Mouse (Mus musculus) embryo, embryonic 10.5 days (tissue): ENCODE measurements at regions not wholly inside any gene's neighbourhood (a gene's known extent, or its start where the extent isn't known, plus 50 kb on each side); places are given as distances from the start of the nearest gene placed in this dataset.

Experiments
- DNase-seq: peaks from one replicate; pipeline ENCODE4 v3.0.0-alpha.2; 2015; ENCODE audit warnings: low spot score

DNA sequence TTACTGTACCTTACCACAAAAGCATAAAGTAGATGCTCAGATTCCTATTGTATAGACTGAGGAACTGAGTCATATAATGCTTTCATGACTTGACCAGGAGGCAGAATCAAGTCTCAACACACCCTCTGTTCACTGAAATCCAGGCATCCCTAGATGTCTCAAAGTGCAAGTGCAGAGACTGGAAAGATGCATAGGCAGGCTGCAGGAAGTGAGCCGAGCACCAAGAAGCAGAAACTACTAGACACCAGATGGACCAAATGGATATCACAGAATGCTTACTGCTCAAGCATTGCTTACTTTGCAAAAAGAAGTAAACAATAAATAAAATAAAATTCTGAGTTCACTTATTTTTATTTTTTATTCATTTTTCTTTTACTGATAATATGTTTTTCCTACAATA, 143.0 kb upstream of the Cpeb2 start:
- no peak for DNase-seq

DNA sequence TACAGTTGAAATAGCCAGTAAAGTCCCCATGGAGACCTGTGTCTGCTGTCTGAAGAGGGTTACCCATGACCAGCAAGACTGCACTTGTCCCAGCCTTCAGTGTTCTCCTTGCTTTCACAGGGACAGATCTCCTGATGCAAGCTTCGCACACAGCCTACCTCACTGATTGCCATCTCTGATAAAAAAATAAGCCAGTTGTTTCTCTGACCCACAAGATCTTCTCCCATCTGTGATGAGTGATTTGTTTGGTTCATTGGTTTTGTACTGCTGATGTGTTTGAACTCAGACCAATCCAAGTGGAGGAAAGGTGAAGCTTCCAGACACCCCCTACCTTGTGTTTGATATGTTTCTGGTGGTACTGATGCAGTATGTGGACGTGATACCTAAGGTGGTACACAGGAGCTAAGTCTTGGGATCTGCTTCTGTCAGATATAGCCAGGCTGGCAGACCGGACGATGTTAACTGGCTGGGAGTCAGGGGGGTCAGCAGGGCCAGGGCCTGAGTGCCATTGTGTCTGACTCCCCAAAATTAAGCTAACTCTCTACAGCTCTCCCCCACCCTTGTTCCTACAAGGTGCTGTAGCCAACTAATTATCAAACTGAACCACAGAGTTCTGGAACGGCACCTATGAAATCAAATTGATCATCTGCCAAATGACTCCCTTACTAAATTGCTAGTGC, 139.2 kb upstream of the Cpeb2 start:
- no peak for DNase-seq

- DNase-seq = peak; percentile 27
These were observed 138.6 kb upstream of the Cpeb2 start for GRCm38 (mm10) chr5:43094329-43094898.

DNA sequence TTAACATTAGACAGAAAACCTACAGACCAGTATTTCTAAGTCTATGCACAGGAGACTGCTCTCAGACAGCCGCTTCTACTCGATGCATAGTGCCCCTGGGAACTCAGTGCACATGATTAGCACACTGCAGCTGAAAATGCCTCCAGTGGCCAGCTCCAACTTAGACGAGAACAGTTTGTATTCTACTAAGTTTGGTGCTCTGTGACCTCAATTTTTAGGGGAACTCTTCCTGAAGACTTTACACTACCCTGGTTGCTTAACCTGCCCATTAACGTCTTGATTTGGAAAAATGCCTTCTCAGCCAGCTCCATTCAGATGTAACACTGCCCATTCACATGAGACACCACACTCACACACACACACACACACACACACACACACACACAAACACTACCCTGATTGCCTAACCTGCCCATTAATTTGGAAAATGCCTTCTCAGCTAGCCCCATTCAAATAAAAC, 130.9 kb upstream of the Cpeb2 start:
- peak; percentile 8 for DNase-seq

GRCm38 (mm10) chr5:43102590-43102989, 130.4 kb upstream of the Cpeb2 start:
- DNase-seq = no peak

DNA sequence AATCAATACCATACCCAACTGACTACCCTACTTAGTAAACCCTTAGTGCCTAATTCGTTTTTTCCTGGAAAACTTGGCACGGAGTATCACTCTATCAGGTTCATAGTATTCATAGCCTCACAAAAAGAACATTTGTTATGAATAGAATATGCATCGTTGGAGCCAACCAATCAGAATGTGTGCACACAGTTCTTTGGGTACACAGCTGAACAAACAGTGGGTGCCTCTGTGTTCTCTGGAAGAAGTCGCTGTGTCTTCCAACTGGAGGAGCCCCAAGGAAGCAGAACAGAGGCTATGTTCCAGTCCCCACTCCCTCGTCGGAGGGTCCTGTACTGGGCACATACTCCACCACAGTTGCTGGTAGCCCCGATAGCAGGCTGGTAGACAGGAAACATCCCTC, 129.2 kb upstream of the Cpeb2 start:
- no peak for DNase-seq

- no peak for DNase-seq
These were observed 127.4 kb upstream of the Cpeb2 start for GRCm38 (mm10) chr5:43105528-43105927.

- DNase-seq = no peak
These were observed 125.3 kb upstream of the Cpeb2 start for GRCm38 (mm10) chr5:43107436-43108259.

DNA sequence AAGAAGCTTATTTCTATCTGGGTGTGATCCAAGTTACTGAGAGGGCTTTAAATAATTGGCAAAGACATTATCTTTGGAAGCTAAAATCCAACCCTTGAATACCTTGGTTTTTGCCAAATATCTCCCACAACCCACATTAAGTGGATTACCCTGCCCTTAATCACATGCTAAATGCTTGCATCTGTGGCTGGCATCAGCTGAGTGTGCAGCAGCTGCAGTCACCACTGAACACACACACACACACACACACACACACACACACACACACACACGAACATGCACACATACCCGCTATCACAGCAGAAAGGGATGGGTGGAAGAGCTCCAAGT, 124.7 kb upstream of the Cpeb2 start:
- no peak for DNase-seq

DNA sequence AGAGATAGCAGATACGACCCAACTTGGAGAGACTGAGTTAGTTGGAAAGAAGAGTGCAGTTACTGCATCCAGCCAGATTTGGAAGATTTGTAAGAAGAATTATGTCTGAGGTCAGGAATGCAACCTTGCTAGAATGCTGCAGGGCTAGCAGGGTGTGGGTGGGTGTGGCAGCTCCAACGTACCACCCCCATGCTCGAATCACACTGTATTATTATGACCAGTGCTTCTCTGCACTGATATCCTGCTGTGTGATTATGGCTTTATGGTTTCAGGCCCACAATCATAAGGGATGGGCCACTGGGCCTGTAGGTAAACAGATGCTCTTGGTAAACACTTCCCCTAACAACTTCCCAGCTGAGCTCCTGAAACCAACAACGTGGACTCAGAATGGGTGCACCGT, 122.8 kb upstream of the Cpeb2 start:
- no peak for DNase-seq

- no peak for DNase-seq
These were observed 121.2 kb upstream of the Cpeb2 start for GRCm38 (mm10) chr5:43111740-43112139.

GRCm38 (mm10) chr5:43113405-43114119, 119.4 kb upstream of the Cpeb2 start:
- DNase-seq = no peak

DNA sequence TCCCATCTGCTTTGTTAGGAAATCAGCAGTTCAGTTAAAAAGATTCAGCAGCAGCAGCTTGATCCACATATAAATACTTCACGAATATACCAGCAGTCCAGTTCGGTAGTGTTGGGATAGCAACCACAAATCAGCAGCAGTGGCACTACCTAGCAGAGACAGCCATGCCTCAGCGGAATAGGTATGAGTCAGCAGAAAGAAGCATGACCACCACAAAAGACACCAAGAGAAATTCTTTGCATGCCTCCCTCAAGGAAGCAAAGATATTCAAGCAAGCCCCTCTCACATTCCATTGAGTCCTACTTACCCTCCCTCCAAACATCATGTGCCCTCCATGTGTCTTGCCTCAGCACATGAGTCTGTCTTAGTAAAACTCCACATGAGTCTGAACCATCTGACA, 117.5 kb upstream of the Cpeb2 start:
- no peak for DNase-seq

GRCm38 (mm10) chr5:43116821-43117220, 116.1 kb upstream of the Cpeb2 start:
- DNase-seq = peak; percentile 4

GRCm38 (mm10) chr5:43121065-43121464, 111.9 kb upstream of the Cpeb2 start:
- no peak for DNase-seq

DNA sequence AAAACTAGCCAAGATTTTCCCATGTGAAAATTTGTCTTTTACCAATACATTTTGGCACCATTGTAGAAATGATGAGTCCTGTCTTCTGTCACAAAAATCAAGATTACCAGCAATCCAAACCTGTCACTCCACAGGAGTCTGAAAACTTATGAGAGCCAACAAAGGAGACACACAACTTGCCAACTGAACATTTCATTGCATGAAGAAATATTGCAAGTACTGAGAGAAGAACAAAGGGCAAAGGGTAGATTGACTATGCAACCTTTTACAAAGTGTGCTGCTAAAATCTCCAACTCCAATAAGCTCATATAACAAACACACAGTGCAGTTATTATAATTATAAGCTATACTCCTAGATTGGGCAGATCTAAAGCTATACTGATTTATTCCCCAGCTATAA, 108.7 kb upstream of the Cpeb2 start:
- DNase-seq = no peak

DNA sequence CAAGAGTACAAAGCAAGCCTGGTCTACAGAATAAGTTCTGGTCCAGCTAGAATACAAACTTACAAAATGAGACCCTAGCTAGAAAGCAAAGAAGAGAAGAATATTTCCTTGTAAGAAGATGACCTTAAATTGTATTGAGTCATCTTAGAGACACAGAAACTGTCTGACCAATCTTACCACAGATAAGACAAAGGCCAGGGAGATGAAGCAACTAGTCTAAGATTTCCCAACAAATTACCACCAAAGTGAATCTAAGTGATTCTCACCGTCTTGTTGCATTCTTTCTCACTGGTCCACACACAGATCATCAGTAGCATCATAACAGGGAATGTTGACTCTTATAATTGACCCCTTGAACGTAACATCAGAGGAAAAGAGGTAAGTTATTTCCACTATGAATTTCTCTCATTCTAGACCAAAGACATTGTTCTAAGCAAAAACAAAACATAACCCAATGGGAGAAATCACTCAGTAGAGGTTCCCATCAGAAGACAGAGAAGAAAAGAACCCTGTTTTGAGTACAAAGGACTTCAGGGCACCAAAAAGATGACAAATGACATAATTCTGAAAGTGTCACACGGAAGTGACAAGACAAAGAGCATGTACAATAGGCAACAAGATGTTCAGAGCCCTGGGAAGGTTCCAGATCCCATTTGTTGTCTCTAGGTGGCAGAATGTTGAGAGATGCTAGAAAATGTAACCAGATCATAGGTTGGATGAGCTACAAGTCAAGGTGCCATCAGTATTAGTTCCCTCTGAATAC, 107.0 kb upstream of the Cpeb2 start:
- DNase-seq = no peak

GRCm38 (mm10) chr5:43130377-43130776, 102.6 kb upstream of the Cpeb2 start:
- DNase-seq = no peak

DNA sequence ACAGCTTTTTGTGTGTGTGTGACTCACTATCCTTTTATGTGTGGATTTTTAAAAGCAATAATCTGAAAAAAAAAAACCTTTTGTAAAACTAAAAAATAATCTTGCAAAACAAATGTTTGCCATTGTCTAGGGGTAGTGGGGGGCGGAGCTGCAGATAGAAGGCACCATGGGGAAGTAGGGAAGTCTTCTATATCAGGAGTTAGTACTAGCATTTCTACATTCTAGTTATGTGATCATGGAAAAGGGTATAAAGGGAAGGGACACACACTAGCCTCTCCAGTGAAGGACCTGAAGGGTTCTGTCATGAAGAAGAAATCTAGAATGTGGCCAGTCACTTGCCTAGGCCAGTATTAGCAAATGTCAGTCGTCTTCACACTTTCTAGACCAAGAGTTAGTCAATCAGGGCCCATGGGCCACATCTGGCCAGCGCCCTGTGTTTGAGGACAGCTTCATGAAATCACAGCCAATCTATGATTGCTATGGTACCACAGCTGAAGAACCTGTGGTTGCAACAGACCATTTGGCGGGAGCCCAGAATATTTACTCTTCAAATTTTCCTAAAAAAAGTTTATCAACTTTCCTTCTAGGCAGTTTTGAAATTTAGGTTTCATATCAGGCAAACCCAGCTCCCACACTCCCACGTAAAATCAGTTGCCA, 101.9 kb upstream of the Cpeb2 start:
- no peak for DNase-seq

DNA sequence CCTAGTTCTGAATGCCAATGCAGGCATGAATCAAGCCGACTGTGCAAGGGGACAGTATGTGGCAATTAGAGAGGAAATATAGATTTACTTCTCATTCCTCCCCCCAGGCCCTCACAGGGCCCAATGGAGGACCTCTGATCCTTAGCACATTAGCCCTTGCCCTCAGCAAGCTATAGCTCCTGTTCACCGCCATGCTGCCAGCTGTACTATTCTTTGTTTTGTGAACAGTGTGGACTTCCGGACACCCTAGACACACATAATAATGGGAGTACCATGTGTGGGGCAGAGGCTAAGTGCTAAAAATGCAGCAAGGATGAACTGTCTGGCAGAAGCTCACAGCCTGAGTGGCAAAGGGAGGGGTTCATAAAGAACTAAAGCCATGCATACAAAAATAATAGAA, 99.3 kb upstream of the Cpeb2 start:
- peak; percentile 10 for DNase-seq

DNA sequence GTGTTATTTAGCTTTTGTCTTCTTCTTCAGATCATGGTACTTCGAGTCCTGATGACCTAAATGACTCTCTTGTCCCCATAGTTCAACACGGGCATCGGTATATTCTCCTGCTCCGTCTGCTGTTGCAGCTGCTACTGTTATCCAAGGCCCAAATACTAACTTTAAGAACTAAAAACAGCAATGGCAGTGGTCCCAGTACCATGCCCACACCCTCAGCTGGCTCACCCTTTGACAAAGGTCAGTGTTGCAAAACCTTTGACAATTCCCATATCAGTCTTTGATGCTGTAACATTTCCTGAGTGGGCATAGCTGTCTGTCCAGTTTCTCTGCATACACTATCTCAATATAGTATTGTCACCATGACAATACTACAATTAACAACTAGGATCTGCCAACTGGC, 96.8 kb upstream of the Cpeb2 start:
- DNase-seq = no peak
